Mouse (Mus musculus) embryonic facial prominence, embryonic 10.5 days (tissue): Measurements from ENCODE around the gene Olfr102. TPM values are rescaled to one million over a fixed set of nuclear protein-coding genes. Genes with fewer than 3 reads are reported as not detected.

Experiments
- DNase-seq: peaks from one replicate; pipeline ENCODE4 v3.0.0-alpha.2; 2017; ENCODE audit warnings: low spot score
- H3K27ac ChIP-seq: fragments of 300-500 bp; sonication (generic); replicated peaks from 2 replicates; pipeline ENCODE4 v1.5.1; 2016; ENCODE audit warnings: mild to moderate bottlenecking
- H3K27me3 ChIP-seq: fragments of 300-500 bp; sonication (generic); replicated peaks from 2 replicates; pipeline ENCODE4 v1.6.1; 2016; ENCODE audit warnings: low read depth, mild to moderate bottlenecking; ENCODE audit not compliant: poor library complexity, severe bottlenecking
- H3K36me3 ChIP-seq: fragments of 300-500 bp; sonication (generic); replicated peaks from 2 replicates; pipeline ENCODE4 v1.6.1; 2016; ENCODE audit warnings: mild to moderate bottlenecking, moderate library complexity
- H3K4me1 ChIP-seq: fragments of 300-500 bp; sonication (generic); 2 replicates; pipeline ENCODE4 v1.6.1; 2016
- H3K4me3 ChIP-seq: fragments of 300-500 bp; sonication (generic); 2 replicates; pipeline ENCODE4 v1.5.1; 2016; ENCODE audit warnings: mild to moderate bottlenecking, moderate library complexity
- H3K9me3 ChIP-seq: fragments of 300-500 bp; sonication (generic); 2 replicates; pipeline ENCODE4 v1.6.1; 2016; ENCODE audit warnings: mild to moderate bottlenecking
- WGBS: fragments of 180-500 bp; shearing (Covaris S2); methylation state at CpG from one replicate; pipeline ENCODE4 v1.1.7; 2016; 5-methylcytosine and 5-hydroxymethylcytosine counted together
- polyA plus RNA-seq: library from polyadenylated mRNA; unstranded; fragments of >200 nt; fragmentation: Nextera tagmentation; extraction: Ambion mirVana; gene quantifications from 2 replicates; pipeline ENCODE4 v1.2.1, GENCODE M21; 2016

Gene Olfr102
- polyA plus RNA-seq, 1 experiment from 2014 or later, result not detected

GRCm38 (mm10) chr17:37263626-37264025 is 53.2 kb downstream of the Olfr102 start, which contains the start of gene Olfr98:
Gene Olfr98 (minus strand): TSS chr17:37263749.
- no peak within 1 kb of the TSS for H3K27ac ChIP-seq
- no peak for DNase-seq
- no peak within 1 kb of the TSS for H3K4me3 ChIP-seq
- H3K27me3 ChIP-seq, result no peaks in the 10 kb centered on the region
- 85% methylated on average over 1 of the region's 1 CpGs for whole genome bisulfite sequencing
- H3K36me3 ChIP-seq, result no peaks in the 10 kb centered on the region
- no peaks in the 10 kb centered on the region for H3K4me1 ChIP-seq
- H3K9me3 ChIP-seq, result no peaks in the 10 kb centered on the region

Other genes with a start within 250 kb of the Olfr102 start
- 0.19 TPM in 1 of 2 replicates, not detected in the other for gene Olfr90, start 228.6 kb downstream of the Olfr102 start, polyA plus RNA-seq
- not detected in 2 replicates for gene Olfr91, start 218.8 kb downstream of the Olfr102 start, polyA plus RNA-seq
- not detected in 2 replicates for gene Olfr92, start 197.0 kb downstream of the Olfr102 start, polyA plus RNA-seq
- not detected in 2 replicates for gene Olfr93, start 155.6 kb downstream of the Olfr102 start, polyA plus RNA-seq
- not detected in 2 replicates for gene Ubd, start 123.2 kb downstream of the Olfr102 start, polyA plus RNA-seq
- not detected in 2 replicates for gene Olfr94, start 116.1 kb downstream of the Olfr102 start, polyA plus RNA-seq
- gene Olfr95, start 103.9 kb downstream of the Olfr102 start, polyA plus RNA-seq, result not detected in 2 replicates
- not detected in 2 replicates for gene Olfr96, start 96.9 kb downstream of the Olfr102 start, polyA plus RNA-seq
- gene Olfr97, start 79.7 kb downstream of the Olfr102 start, polyA plus RNA-seq, result not detected in 2 replicates
- not detected in 2 replicates for gene Olfr98, start 53.3 kb downstream of the Olfr102 start, polyA plus RNA-seq
- 1.7 and 1.8 TPM in 2 replicates for gene H2-M3, start 46.8 kb downstream of the Olfr102 start, polyA plus RNA-seq
- gene Olfr99, start 33.6 kb downstream of the Olfr102 start, polyA plus RNA-seq, result not detected in 2 replicates
- not detected in 2 replicates for gene Olfr101, start 12.7 kb downstream of the Olfr102 start, polyA plus RNA-seq
- gene Olfr103, start 22.6 kb upstream of the Olfr102 start, polyA plus RNA-seq, result not detected in 2 replicates
- gene Olfr104-ps, start 42.5 kb upstream of the Olfr102 start, polyA plus RNA-seq, result not detected in 2 replicates
- gene Olfr105-ps, start 62.0 kb upstream of the Olfr102 start, polyA plus RNA-seq, result not detected in 2 replicates
- not detected in 2 replicates for gene Olfr106-ps, start 73.3 kb upstream of the Olfr102 start, polyA plus RNA-seq
- gene Olfr107, start 82.2 kb upstream of the Olfr102 start, polyA plus RNA-seq, result not detected in 2 replicates
- gene Olfr108, start 128.4 kb upstream of the Olfr102 start, polyA plus RNA-seq, result not detected in 2 replicates
- not detected in 2 replicates for gene Olfr109, start 141.9 kb upstream of the Olfr102 start, polyA plus RNA-seq
- not detected in 2 replicates for gene H2-M2, start 166.5 kb upstream of the Olfr102 start, polyA plus RNA-seq
- gene Olfr110, start 175.4 kb upstream of the Olfr102 start, polyA plus RNA-seq, result not detected in 2 replicates
- gene Olfr111, start 191.0 kb upstream of the Olfr102 start, polyA plus RNA-seq, result not detected in 2 replicates